Mouse (Mus musculus) neural tube, embryonic 12.5 days (tissue): ENCODE data around the gene Wfdc21. TPM values are rescaled to one million over a fixed set of nuclear protein-coding genes. Genes with fewer than 3 reads are reported as not detected.

Experiments
- ATAC-seq: fragments of 200-750 bp; cut with Nextera tagmentation; 2 replicates; pipeline ENCODE4 v1.8.0; 2017; ENCODE audit warnings: low read depth, mild to moderate bottlenecking, moderate TSS enrichment, moderate library complexity; ENCODE audit not compliant: low FRiP score
- H3K27ac ChIP-seq: fragments of 300-500 bp; sonication (generic); 2 replicates; pipeline ENCODE4 v1.5.1; 2016
- H3K27me3 ChIP-seq: fragments of 300-500 bp; sonication (generic); replicated peaks from 2 replicates; pipeline ENCODE4 v1.6.1; 2016; ENCODE audit warnings: mild to moderate bottlenecking
- H3K36me3 ChIP-seq: fragments of 300-500 bp; sonication (generic); 2 replicates; pipeline ENCODE4 v1.6.1; 2016; ENCODE audit warnings: mild to moderate bottlenecking
- H3K4me1 ChIP-seq: fragments of 300-500 bp; sonication (generic); 2 replicates; pipeline ENCODE4 v1.6.1; 2016
- H3K4me2 ChIP-seq: fragments of 300-500 bp; sonication (generic); replicated peaks from 2 replicates; pipeline ENCODE4 v1.6.1; 2016; ENCODE audit warnings: mild to moderate bottlenecking
- H3K4me3 ChIP-seq: fragments of 300-500 bp; sonication (generic); 2 replicates; pipeline ENCODE4 v1.5.1; 2016
- H3K9ac ChIP-seq: fragments of 300-500 bp; sonication (generic); 2 replicates; pipeline ENCODE4 v1.6.1; 2016; ENCODE audit warnings: mild to moderate bottlenecking
- H3K9me3 ChIP-seq: fragments of 300-500 bp; sonication (generic); 2 replicates; pipeline ENCODE4 v1.6.1; 2016; ENCODE audit warnings: mild to moderate bottlenecking
- WGBS: fragments of 180-500 bp; shearing (Covaris S2); methylation state at CpG from one replicate; pipeline ENCODE4 v1.1.7; 2016; 5-methylcytosine and 5-hydroxymethylcytosine counted together
- polyA plus RNA-seq: library from polyadenylated mRNA; unstranded; fragments of >200 nt; fragmentation: Nextera tagmentation; extraction: Ambion mirVana; gene quantifications from 2 replicates; pipeline ENCODE4 v1.2.1, GENCODE M21; 2016

Gene Wfdc21
- polyA plus RNA-seq: not detected in 2 replicates

- Histone ChIP-seq H3K27me3 (0 out of 2 replicates have a peak, but pooled peaks cover 6% of the 10 kb centered on the region), H3K9me3 (no peaks in the 10 kb centered on the region), H3K27ac (no peak within 1 kb of the TSS), H3K4me1 (no peaks in the 10 kb centered on the region), H3K36me3 (no peaks in the 10 kb centered on the region), H3K4me3 (no peak within 1 kb of the TSS), H3K4me2 (no peak within 1 kb of the TSS), H3K9ac (no peak within 1 kb of the TSS)
- no peak for ATAC-seq
- WGBS: 77% methylated on average over 5 of the region's 5 CpGs
Measured at GRCm38 (mm10) chr11:83746681-83747080, at the start of gene Wfdc21. Gene Wfdc21 (plus strand): TSS chr11:83746940.

GRCm38 (mm10) chr11:83703705-83704104 lies 43.0 kb upstream of the Wfdc21 start, which contains the start of gene Wfdc17:
Gene Wfdc17 (plus strand): TSS chr11:83703991.
- ATAC-seq: no peak
- 15% methylated on average over 1 of the region's 1 CpGs for WGBS

GRCm38 (mm10) chr11:83708715-83709114 lies 38.0 kb upstream of the Wfdc21 start, which contains the start of gene Wfdc18:
Gene Wfdc18 (plus strand): TSS chr11:83709015.
- 69% methylated on average over 4 of the region's 4 CpGs for WGBS
- H3K27me3 ChIP-seq: no peaks in the 10 kb centered on the region
- no peak within 1 kb of the TSS for H3K4me3 ChIP-seq
- ATAC-seq: no peak
- H3K36me3 ChIP-seq: no peaks in the 10 kb centered on the region
- no peak within 1 kb of the TSS for H3K27ac ChIP-seq
- no peak within 1 kb of the TSS for H3K9ac ChIP-seq
- no peaks in the 10 kb centered on the region for H3K4me1 ChIP-seq
- H3K4me2 ChIP-seq: no peak within 1 kb of the TSS
- no peaks in the 10 kb centered on the region for H3K9me3 ChIP-seq

More at GRCm38 (mm10) chr11:83703705-83704104, 43.0 kb upstream of the Wfdc21 start, which contains the start of gene Wfdc17:
- H3K9me3 ChIP-seq: no peaks in the 10 kb centered on the region
- no peak within 1 kb of the TSS for H3K27ac ChIP-seq
- no peak within 1 kb of the TSS for H3K9ac ChIP-seq
- no peaks in the 10 kb centered on the region for H3K27me3 ChIP-seq
- no peaks in the 10 kb centered on the region for H3K36me3 ChIP-seq
- H3K4me2 ChIP-seq: no peak within 1 kb of the TSS
- H3K4me1 ChIP-seq: no peaks in the 10 kb centered on the region
- no peak within 1 kb of the TSS for H3K4me3 ChIP-seq

GRCm38 (mm10) chr11:83709683-83710082 lies 37.1 kb upstream of the Wfdc21 start:
- no peak overlapping the region for H3K27ac ChIP-seq
- H3K4me1 ChIP-seq: no peaks in the 10 kb centered on the region
- no peaks in the 10 kb centered on the region for H3K27me3 ChIP-seq
- ATAC-seq: no peak
- H3K9me3 ChIP-seq: no peaks in the 10 kb centered on the region
- no peak overlapping the region for H3K9ac ChIP-seq
- WGBS: 92% methylated on average over 5 of the region's 5 CpGs
- H3K36me3 ChIP-seq: no peaks in the 10 kb centered on the region
- H3K4me3 ChIP-seq: no peak overlapping the region
- H3K4me2 ChIP-seq: no peak overlapping the region

- Histone ChIP-seq H3K4me1 (no peaks in the 10 kb centered on the region), H3K9me3 (no peaks in the 10 kb centered on the region), H3K27me3 (no peaks in the 10 kb centered on the region), H3K27ac (no peak overlapping the region), H3K4me2 (no peak overlapping the region), H3K36me3 (no peaks in the 10 kb centered on the region), H3K9ac (no peak overlapping the region), H3K4me3 (no peak overlapping the region)
- 88% methylated on average over 1 of the region's 1 CpGs for WGBS
- no peak for ATAC-seq
Measured at GRCm38 (mm10) chr11:83712671-83713070, 34.1 kb upstream of the Wfdc21 start.

GRCm38 (mm10) chr11:83713925-83714324 lies 32.8 kb upstream of the Wfdc21 start:
- Histone ChIP-seq H3K4me1 (no peaks in the 10 kb centered on the region), H3K36me3 (no peaks in the 10 kb centered on the region), H3K4me2 (no peak overlapping the region), H3K27ac (no peak overlapping the region), H3K27me3 (no peaks in the 10 kb centered on the region), H3K9me3 (no peaks in the 10 kb centered on the region), H3K9ac (no peak overlapping the region), H3K4me3 (no peak overlapping the region)
- ATAC-seq: no peak
- 84% methylated on average over 2 of the region's 2 CpGs for WGBS

- Histone ChIP-seq H3K9me3 (no peaks in the 10 kb centered on the region), H3K9ac (no peak overlapping the region), H3K4me2 (no peak overlapping the region), H3K27me3 (no peaks in the 10 kb centered on the region), H3K27ac (no peak overlapping the region), H3K4me1 (no peaks in the 10 kb centered on the region), H3K4me3 (no peak overlapping the region), H3K36me3 (no peaks in the 10 kb centered on the region)
- 90% methylated on average over 6 of the region's 6 CpGs for WGBS
- ATAC-seq: no peak
Measured at GRCm38 (mm10) chr11:83717042-83717665, 29.6 kb upstream of the Wfdc21 start.

GRCm38 (mm10) chr11:83720766-83721165 lies 26.0 kb upstream of the Wfdc21 start:
- H3K4me2 ChIP-seq: no peak overlapping the region
- H3K4me1 ChIP-seq: no peaks in the 10 kb centered on the region
- no peaks in the 10 kb centered on the region for H3K9me3 ChIP-seq
- no peak for ATAC-seq
- H3K36me3 ChIP-seq: no peaks in the 10 kb centered on the region
- no peaks in the 10 kb centered on the region for H3K27me3 ChIP-seq
- H3K27ac ChIP-seq: no peak overlapping the region
- no peak overlapping the region for H3K9ac ChIP-seq
- no peak overlapping the region for H3K4me3 ChIP-seq

- H3K4me2 ChIP-seq: no peak overlapping the region
Measured at GRCm38 (mm10) chr11:83728757-83729432, 17.8 kb upstream of the Wfdc21 start.

GRCm38 (mm10) chr11:83731116-83731515 lies 15.6 kb upstream of the Wfdc21 start:
- no peak for ATAC-seq
- 94% methylated on average over 1 of the region's 1 CpGs for WGBS

More at GRCm38 (mm10) chr11:83728757-83729432, 17.8 kb upstream of the Wfdc21 start:
- Histone ChIP-seq H3K27ac (no peak overlapping the region), H3K9ac (no peak overlapping the region), H3K4me3 (no peak overlapping the region), H3K36me3 (no peaks in the 10 kb centered on the region), H3K27me3 (no peaks in the 10 kb centered on the region), H3K9me3 (no peaks in the 10 kb centered on the region), H3K4me1 (no peaks in the 10 kb centered on the region)
- 69% methylated on average over 3 of the region's 3 CpGs for WGBS
- no peak for ATAC-seq

GRCm38 (mm10) chr11:83733071-83733640 lies 13.6 kb upstream of the Wfdc21 start:
- H3K4me3 ChIP-seq: no peak overlapping the region
- no peaks in the 10 kb centered on the region for H3K27me3 ChIP-seq
- 79% methylated on average over 5 of the region's 5 CpGs for whole genome bisulfite sequencing
- no peaks in the 10 kb centered on the region for H3K9me3 ChIP-seq
- no peaks in the 10 kb centered on the region for H3K4me1 ChIP-seq
- no peak overlapping the region for H3K4me2 ChIP-seq
- H3K36me3 ChIP-seq: no peaks in the 10 kb centered on the region
- no peak for ATAC-seq
- H3K27ac ChIP-seq: no peak overlapping the region
- H3K9ac ChIP-seq: no peak overlapping the region

More at GRCm38 (mm10) chr11:83731116-83731515, 15.6 kb upstream of the Wfdc21 start:
- Histone ChIP-seq H3K4me3 (no peak overlapping the region), H3K4me1 (no peaks in the 10 kb centered on the region), H3K4me2 (no peak overlapping the region), H3K27ac (no peak overlapping the region), H3K27me3 (no peaks in the 10 kb centered on the region), H3K9me3 (no peaks in the 10 kb centered on the region), H3K9ac (no peak overlapping the region), H3K36me3 (no peaks in the 10 kb centered on the region)

GRCm38 (mm10) chr11:83734215-83734614 lies 12.5 kb upstream of the Wfdc21 start:
- H3K36me3 ChIP-seq: no peaks in the 10 kb centered on the region
- H3K27ac ChIP-seq: no peak overlapping the region
- no peak for ATAC-seq
- H3K4me3 ChIP-seq: no peak overlapping the region
- H3K4me1 ChIP-seq: no peaks in the 10 kb centered on the region
- H3K27me3 ChIP-seq: no peaks in the 10 kb centered on the region
- H3K4me2 ChIP-seq: no peak overlapping the region
- H3K9ac ChIP-seq: no peak overlapping the region
- no peaks in the 10 kb centered on the region for H3K9me3 ChIP-seq
- 83% methylated on average over 1 of the region's 1 CpGs for WGBS
